9 mouse cellular contexts compared by ENCODE assay signal in genomic region chr3:65124975-65125374, GRCm38 (mm10). TPM values are rescaled to one million over a fixed set of nuclear protein-coding genes. Genes with fewer than 3 reads are reported as not detected.
DNase-seq lines count a peak whose midpoint lies in the region.
"Had no signal": no experiment of that assay in that cellular context is flagged by ENCODE, and none has a peak within 500 bp of the region (broad histone marks: within the 10 kb centered on the region; RNA-seq: fewer than 3 reads in every experiment).

No protein-coding gene starts in this region.

- intact Hi-C loops in left cerebral cortex, postnatal 25 days (cut with DNase I), result no loop called here

- DNase-seq in frontal cortex, adult 2 months (ENCODE audit: extremely low spot score in 1 of 2, low spot score in 1 of 2), result peak; percentile 67 to 87
- no peak for DNase-seq in frontal cortex, postnatal 14 days (ENCODE audit: low spot score in 2 of 2)
- DNase-seq in brain, adult 2 months (ENCODE audit: low read depth, low spot score), result peak; percentile 99
- DNase-seq in cerebellum, postnatal 36 days, result peak; percentile 73 to 90
- DNase-seq in left cerebral cortex, postnatal 25 days (ENCODE audit: low spot score in 2 of 2), result peak; percentile 72 to 90
- DNase-seq in gastrocnemius, postnatal 4 days (ENCODE audit: low spot score in 2 of 2), result no peak
- DNase-seq in urinary bladder, adult 18-20 months (ENCODE audit: low spot score in 2 of 2), result no peak
- DNase-seq in heart, adult 8-10 months (ENCODE audit: low spot score), result no peak
- DNase-seq: liver, postnatal 0 days had no signal

RNA-seq across cellular contexts. Expression of gene Kcnab1, which starts 15.8 kb away (rescaled TPM):
- polyA plus RNA-seq in frontal cortex, adult 2 months (2012; rRNA removed), result 20.4 and 24.5 TPM in 2 replicates
- 100 to 1,000 TPM in 1 of 2 experiments, 10 to 100 TPM in 1; 82.8 to 106 TPM for total RNA-seq in left cerebral cortex, postnatal 25 days (2021)
- 10 to 100 TPM; 13.1 to 14.6 TPM for total RNA-seq in gastrocnemius, postnatal 4 days (2021)
- 1 to 10 TPM; 2.0 to 3.9 (median 2.2) TPM for total RNA-seq in heart, adult 8-10 months (2022)

Comparison
In these comparisons a context has a peak if more than half of its experiments do, and no peak if none do; other contexts are left out.
1. DNase-seq: peak in frontal cortex, adult 2 months (2 of 2), brain, adult 2 months (single experiment), cerebellum, postnatal 36 days (2 of 2) and left cerebral cortex, postnatal 25 days (2 of 2); none in frontal cortex, postnatal 14 days (0 of 2), gastrocnemius, postnatal 4 days (0 of 2), urinary bladder, adult 18-20 months (0 of 2) and heart, adult 8-10 months (single experiment).
2. RNA of gene Kcnab1, which starts 15.8 kb away (total RNA-seq): 82.8 to 106 TPM in left cerebral cortex, postnatal 25 days; 13.1 to 14.6 TPM in gastrocnemius, postnatal 4 days and 2.0 to 3.9 TPM in heart, adult 8-10 months; every median in the first group is over 4 times any median in the second.